Mouse (Mus musculus) cerebellum, adult 18-20 months (tissue): Measurements from ENCODE around the gene Fbxo8.
A peak's percentile ranks its signal among the peaks of the same experiment; 100 is the strongest.

ENCODE experiments used
- DNase-seq, 2 experiments: peaks; one replicate each; pipeline ENCODE4 v3.0.0; 2021

Fbxo8 gene

GRCm38 (mm10) chr8:56550558-56551360 is at the start of gene Fbxo8, which contains the start of gene Cep44:
Fbxo8 (plus strand) TSS chr8:56551090.
Cep44 (minus strand) TSS chr8:56551047.
- peak; percentile 84 to 85 for DNase-seq

- DNase-seq, result no peak
These were observed 49.0 kb upstream of the Fbxo8 start for GRCm38 (mm10) chr8:56501911-56502310.

GRCm38 (mm10) chr8:56508318-56508951 is 42.5 kb upstream of the Fbxo8 start:
- DNase-seq, result no peak

- no peak for DNase-seq
These were observed 41.9 kb upstream of the Fbxo8 start for GRCm38 (mm10) chr8:56508952-56509479.

- DNase-seq, result no peak
These were observed 32.0 kb upstream of the Fbxo8 start for GRCm38 (mm10) chr8:56518848-56519247.

GRCm38 (mm10) chr8:56520249-56520648 is 30.6 kb upstream of the Fbxo8 start:
- DNase-seq, result no peak

GRCm38 (mm10) chr8:56521051-56521450 is 29.8 kb upstream of the Fbxo8 start:
- no peak for DNase-seq

GRCm38 (mm10) chr8:56528869-56529268 is 22.0 kb upstream of the Fbxo8 start:
- no peak for DNase-seq

- peak; percentile 56 to 65 for DNase-seq
These were observed 20.5 kb upstream of the Fbxo8 start for GRCm38 (mm10) chr8:56530359-56530758.

GRCm38 (mm10) chr8:56540706-56541105 is 10.2 kb upstream of the Fbxo8 start:
- no peak for DNase-seq

GRCm38 (mm10) chr8:56547866-56548265 is 3.0 kb upstream of the Fbxo8 start:
- DNase-seq, result no peak

- peak; percentile 86 to 92 for DNase-seq
These were observed 517 bp downstream of the Fbxo8 start for GRCm38 (mm10) chr8:56551361-56551852.

- no peak for DNase-seq
These were observed 1.2 kb downstream of the Fbxo8 start for GRCm38 (mm10) chr8:56552045-56552444.

- DNase-seq, result no peak
These were observed 1.7 kb downstream of the Fbxo8 start for GRCm38 (mm10) chr8:56552551-56553103.

GRCm38 (mm10) chr8:56564399-56565047 is 13.6 kb downstream of the Fbxo8 start:
- peak; percentile 56 to 69 for DNase-seq

GRCm38 (mm10) chr8:56566856-56567255 is 16.0 kb downstream of the Fbxo8 start:
- DNase-seq, result no peak

GRCm38 (mm10) chr8:56580918-56581317 is 30.0 kb downstream of the Fbxo8 start:
- DNase-seq, result no peak

GRCm38 (mm10) chr8:56582841-56583240 is 32.0 kb downstream of the Fbxo8 start:
- peak in 1 of 2 experiments; percentile 13 for DNase-seq

GRCm38 (mm10) chr8:56589004-56589403 is 38.1 kb downstream of the Fbxo8 start:
- DNase-seq, result no peak

- no peak for DNase-seq
These were observed 40.2 kb downstream of the Fbxo8 start for GRCm38 (mm10) chr8:56591084-56591483.

GRCm38 (mm10) chr8:56591502-56591901 is 40.6 kb downstream of the Fbxo8 start:
- no peak for DNase-seq

GRCm38 (mm10) chr8:56606481-56606880 is 55.6 kb downstream of the Fbxo8 start:
- DNase-seq, result no peak

- DNase-seq, result no peak
These were observed 60.8 kb downstream of the Fbxo8 start for GRCm38 (mm10) chr8:56611736-56612135.
